Mouse (Mus musculus) layer of hippocampus, adult 2 months (tissue): Measurements from ENCODE around the gene Nckap5. TPM values are rescaled to one million over a fixed set of nuclear protein-coding genes. Genes with fewer than 3 reads are reported as not detected.

Experiments
- DNase-seq, 2 experiments: peaks; one replicate each; pipeline ENCODE4 v3.0.0; 2022; ENCODE audit warnings: low spot score in 2 of 2
- H3K27ac ChIP-seq: fragments of 200-600 bp; 2 replicates; pipeline ENCODE4 v1.8.1; 2022
- H3K4me3 ChIP-seq: fragments of 200-600 bp; 2 replicates; pipeline ENCODE4 v1.8.1; 2022; ENCODE audit warnings: mild to moderate bottlenecking
- CTCF ChIP-seq: fragments of 200-600 bp; conservative IDR thresholded peaks from 2 replicates; pipeline ENCODE4 v1.8.1; 2022; ENCODE audit warnings: antibody characterized with exemption, mild to moderate bottlenecking, moderate library complexity
- long read RNA-seq, 2 experiments: library from polyadenylated mRNA; stranded (forward); transcript quantifications; one replicate each; pipeline ENCODE4 v2.0.0; 2021; ENCODE audit warnings: borderline mapping rate in 2 of 2
- total RNA-seq, 2 experiments: library from RNA; stranded (reverse); gene quantifications; 2 replicates each; pipeline ENCODE4 v1.2.3; 2021

Gene Nckap5
- 10 to 100 TPM; 10.5 to 11.8 TPM for total RNA-seq
- long read RNA-seq, experiment 1, partial matches to known transcripts = 1 of 70 reads
- long read RNA-seq, experiment 1, other reads (novel, unspliced or antisense) = 69 of 70 reads
- long read RNA-seq, experiment 2, full-length matches to known transcripts = 1 of 114 reads
- long read RNA-seq, experiment 2, partial matches to known transcripts = 0 of 114 reads
- long read RNA-seq, experiment 2, other reads (novel, unspliced or antisense) = 113 of 114 reads

DNA sequence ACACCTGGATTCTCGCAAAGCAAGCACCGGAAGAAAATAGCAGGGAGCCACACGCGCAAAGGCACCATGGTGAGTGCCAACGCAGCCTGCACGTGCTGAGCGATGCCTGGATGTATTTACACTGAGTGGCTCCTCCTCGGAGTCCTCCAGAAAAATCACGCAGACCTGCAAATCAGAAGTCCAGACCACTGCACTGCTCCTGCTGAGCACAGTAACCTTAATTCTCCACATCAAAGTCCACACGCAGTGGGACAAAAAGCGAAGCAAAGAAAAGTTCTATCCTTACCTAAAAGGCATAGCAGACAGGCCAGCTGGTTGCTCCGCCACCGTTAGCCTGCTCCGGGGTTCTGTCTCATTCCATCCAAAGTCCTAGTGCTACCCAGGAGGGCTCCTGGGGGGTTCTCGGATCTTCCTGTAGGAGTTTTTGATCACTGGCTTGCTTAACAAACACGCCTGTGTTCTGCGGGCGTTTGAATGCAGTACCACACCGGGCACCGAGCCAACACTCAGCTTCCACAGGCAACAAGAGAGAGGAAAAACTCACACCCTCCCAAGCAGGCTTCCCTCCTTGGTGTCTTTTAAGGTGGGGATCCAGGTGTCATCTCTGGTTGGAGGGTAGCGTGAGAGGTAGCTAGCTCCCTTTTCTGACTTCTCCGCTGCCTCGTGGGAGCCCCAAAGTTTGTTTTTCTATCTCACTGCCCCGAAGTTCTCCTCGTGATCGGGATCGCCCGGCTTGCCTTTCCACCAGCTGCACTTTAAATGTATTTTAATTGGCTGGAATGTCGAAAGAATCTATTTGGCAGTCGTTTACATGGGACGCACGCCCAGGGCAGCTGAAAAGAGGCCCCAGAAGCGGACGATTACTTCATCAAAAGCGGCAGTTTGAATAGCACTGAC lies at the start of gene Nckap5:
Gene Nckap5 (minus strand): TSS at position 769 of the 897 bp plus-strand sequence.
- TF ChIP-seq CTCF = no peak
- DNase-seq = peak; percentile 61 to 67
- Histone ChIP-seq H3K4me3 (peak within 1 kb of the TSS; percentile 54), H3K27ac (peak within 1 kb of the TSS; percentile 70; the same call in 1 of the 2 replicates)

DNA sequence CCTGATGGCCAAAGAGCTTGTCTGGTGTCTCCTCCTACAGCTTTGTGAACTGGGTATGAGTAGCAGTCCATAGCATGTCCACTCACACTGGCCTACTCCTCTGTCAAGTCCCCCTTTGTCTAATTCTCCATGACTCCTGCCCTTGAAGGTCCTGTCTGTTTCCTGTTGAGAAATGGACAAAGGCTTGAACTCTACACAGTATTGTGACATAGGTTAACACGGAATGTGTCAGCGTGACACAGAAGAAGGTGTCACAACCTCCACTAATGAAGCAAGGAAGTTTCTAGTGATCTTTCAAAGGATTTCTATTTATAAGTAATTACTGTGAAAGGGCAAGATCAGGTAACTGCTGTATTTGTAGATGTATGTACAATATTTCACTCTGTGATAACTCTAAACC lies 46.9 kb upstream of the Nckap5 start:
- no peak for DNase-seq
- TF ChIP-seq CTCF = no peak
- Histone ChIP-seq H3K27ac (no peak overlapping the region), H3K4me3 (no peak overlapping the region)

DNA sequence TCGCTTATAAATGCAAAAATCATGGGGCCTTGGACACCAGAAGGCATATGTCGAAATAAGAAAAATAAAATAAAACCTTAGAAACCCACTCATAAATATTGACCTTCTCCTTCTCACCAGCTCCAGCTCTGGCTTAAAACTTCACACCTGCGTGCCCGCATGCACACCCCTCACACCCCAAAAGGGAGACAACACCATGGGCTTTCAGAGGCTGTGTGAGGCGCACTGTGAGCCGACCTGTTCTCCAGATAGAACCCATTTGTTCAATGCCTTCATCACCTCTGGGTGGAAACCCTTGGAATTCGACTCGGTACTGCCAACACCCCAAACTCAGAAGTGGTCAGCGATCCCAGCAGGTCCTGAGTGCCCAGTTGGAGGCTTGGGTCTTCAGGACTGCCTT lies 37.8 kb upstream of the Nckap5 start:
- Histone ChIP-seq H3K4me3 (no peak overlapping the region), H3K27ac (no peak overlapping the region)
- TF ChIP-seq CTCF = no peak
- no peak for DNase-seq

DNA sequence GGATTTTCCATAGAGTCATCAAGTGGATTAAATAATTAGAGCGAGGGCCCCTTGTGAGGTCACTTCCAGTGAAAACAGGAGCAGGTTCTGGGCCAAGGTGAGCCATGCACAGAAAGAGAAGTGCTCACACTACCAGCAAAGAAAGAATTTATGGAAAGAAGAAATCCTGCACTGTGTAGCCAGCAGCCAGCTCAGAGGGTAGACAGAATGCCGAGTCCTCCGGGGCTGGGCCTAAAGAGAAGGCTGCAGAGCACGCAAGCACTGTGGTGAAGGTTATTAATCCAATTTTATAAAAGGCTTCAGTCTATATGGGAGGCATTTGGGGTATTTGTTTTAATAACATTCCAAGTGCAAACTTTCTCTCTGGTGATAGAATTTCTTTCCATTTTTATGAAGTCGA lies 37.3 kb upstream of the Nckap5 start:
- TF ChIP-seq CTCF = no peak
- Histone ChIP-seq H3K27ac (no peak overlapping the region), H3K4me3 (no peak overlapping the region)
- no peak for DNase-seq

DNA sequence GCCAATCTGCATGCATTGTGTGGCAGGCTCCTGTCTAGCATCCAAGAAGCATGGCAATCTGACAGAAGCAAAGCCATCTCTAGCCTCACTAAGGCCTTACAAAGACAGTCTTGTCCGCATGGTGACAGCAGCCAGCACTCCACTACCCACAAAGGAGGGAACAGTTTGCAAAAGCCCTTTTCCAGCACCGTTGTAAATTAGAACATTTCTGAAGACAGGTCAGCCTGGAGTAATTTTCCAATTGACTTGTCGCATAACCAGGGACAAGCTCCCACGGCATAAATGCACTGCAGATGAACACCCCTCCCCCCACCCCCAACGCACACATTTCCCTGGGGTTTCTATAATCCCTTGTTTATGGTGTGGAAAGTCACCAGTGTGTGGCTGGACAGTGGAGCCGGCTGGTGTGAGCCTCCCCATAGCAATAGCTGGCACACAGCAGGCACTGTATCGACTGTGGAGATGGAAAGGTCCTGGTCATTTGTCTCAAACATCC lies 35.0 kb upstream of the Nckap5 start:
- 0 out of 2 replicates have a peak, but pooled peaks have one; percentile 10 for TF ChIP-seq CTCF
- H3K4me3 ChIP-seq = no peak overlapping the region
- H3K27ac ChIP-seq = peak overlapping the region; percentile 46
- DNase-seq = peak; percentile 28 to 57

DNA sequence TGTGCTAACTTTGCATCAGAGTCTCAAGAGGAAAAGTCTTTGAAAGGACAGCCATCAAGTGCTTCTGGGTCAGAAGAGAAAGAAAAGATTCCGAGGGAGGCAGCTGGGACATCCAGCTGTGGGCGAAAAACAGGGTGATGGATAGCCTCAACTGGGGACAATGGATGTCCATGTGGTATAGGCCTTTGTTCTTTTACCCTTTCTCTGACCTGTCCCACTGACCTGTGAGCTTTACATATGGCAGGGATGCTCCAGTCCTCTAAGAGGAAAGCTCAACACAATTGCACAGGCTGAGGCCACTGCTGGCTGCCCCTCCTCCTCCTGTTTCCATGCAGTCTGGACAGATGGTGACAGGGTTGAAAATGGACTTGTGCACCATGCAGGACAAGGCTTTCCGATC lies 31.2 kb upstream of the Nckap5 start:
- Histone ChIP-seq H3K27ac (no peak overlapping the region), H3K4me3 (no peak overlapping the region)
- DNase-seq = no peak
- TF ChIP-seq CTCF = no peak

DNA sequence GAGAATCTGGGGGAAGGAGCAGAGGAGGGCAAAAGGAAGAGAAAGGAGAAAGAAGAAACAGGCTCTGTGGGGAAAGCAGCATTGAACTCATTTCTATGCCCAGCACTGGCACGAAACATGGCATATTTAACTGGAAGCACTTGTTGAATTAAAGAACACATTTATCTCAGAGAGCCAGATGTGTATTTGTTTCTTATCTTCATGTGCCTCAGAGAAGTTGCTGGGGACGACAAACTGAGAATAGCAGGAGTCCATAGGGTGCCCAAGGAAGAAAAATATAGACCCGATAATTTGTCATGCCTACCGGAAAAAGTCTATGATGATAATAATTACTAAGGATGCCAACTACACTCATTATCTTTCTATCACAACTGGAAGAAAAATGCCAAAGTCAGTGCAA lies 29.9 kb upstream of the Nckap5 start:
- DNase-seq = no peak
- no peak overlapping the region for H3K4me3 ChIP-seq
- no peak overlapping the region for H3K27ac ChIP-seq
- no peak for TF ChIP-seq CTCF

DNA sequence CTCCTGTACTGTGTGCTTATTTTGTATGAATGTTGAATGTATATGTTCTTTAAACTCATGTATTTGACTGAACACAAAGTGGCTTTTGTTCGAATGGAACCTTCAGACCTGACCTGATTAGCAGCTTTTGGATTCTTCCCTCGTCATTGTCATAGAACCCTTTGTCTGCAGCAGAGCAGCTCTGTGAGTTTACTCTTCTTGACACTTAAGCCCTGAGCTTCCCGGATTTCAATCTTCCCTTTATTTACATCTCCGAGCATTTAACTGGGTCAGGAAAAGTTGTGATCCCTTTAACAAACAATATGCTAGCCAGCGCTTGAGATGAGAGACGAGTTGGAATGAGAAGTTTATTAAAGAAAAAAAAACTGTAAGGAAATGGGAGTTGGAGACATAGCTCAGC lies 18.9 kb upstream of the Nckap5 start:
- DNase-seq = no peak
- H3K4me3 ChIP-seq = no peak overlapping the region
- no peak for TF ChIP-seq CTCF
- no peak overlapping the region for H3K27ac ChIP-seq

DNA sequence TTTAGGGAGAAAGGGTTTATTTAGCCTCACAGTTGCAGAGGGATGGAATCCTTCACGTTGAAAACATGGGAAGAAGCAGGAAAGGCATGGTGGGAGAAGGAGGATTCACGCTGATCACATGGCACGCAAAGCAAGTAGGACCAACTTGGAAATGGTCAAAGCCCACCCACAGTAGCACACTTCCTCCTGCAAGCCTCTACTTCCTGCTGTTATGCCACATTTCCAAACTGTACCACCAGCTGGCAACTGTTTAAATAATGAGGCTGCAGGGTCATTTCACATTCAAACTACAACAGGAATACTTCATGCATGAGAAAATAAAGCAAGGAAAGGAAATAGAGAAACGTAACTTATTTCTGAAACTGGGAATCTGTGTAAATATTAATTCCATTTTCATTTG lies 15.7 kb upstream of the Nckap5 start:
- TF ChIP-seq CTCF = no peak
- DNase-seq = no peak
- no peak overlapping the region for H3K4me3 ChIP-seq
- H3K27ac ChIP-seq = no peak overlapping the region

DNA sequence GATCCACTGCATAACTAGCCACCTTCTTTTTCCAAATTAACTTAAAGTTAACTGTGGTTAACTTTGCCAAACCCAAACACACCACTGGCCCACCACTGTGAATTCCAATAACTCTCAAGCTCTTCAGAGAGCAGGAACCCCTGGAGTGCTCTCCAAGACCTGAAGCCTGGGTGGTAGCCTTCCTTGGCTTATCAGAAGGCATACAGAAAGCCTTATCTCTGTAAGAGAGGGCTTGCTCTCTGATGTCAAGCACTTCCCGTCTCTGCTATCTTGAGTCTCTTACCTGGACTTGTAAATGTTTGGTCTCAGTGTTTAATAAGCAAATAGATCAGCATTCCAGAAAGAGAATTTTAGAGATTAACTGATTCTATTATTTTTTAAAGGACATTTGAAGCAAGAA lies 2.3 kb upstream of the Nckap5 start:
- H3K4me3 ChIP-seq = no peak overlapping the region
- TF ChIP-seq CTCF = no peak
- H3K27ac ChIP-seq = no peak overlapping the region
- DNase-seq = no peak

DNA sequence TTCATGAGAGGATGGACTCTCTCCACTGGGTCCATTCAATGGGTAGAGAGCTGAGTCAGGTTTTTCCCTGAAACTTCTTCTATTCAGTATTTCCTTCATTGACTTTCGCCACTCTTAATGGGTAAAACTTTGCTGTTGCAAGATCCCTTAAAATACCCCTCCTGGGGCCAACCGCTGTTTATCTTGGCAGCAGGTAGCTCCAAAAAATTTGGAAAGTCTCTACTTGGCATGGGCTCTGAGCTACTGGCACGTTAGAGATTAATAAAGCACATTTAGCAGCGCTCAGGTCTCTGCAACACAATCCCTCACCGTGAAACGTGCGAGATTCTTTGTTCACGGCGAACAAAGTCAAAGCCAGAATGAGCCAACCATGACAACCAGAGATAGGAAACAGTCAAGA lies 1.6 kb downstream of the Nckap5 start:
- DNase-seq = no peak
- no peak overlapping the region for H3K27ac ChIP-seq
- TF ChIP-seq CTCF = no peak
- peak overlapping the region; percentile 35 for H3K4me3 ChIP-seq

DNA sequence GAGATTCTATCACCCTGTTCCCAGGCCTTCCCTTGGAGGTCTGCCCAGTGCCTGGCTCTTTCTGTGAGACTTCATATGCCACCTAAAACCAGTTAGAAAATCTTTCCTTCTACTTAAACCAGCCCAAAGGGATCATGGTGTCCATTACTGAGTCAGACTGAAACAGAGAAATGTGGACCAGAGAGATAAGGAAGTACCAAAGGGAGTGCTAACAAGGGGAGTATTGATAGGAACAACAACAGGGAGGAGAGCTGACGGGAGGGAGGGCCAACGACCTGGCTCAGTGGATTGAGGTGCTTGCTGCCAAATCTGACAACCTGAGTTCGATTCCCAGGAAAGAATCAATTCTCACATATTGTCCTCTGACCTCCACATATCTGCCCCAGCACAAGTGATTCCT lies 5.8 kb downstream of the Nckap5 start:
- no peak for TF ChIP-seq CTCF

DNA sequence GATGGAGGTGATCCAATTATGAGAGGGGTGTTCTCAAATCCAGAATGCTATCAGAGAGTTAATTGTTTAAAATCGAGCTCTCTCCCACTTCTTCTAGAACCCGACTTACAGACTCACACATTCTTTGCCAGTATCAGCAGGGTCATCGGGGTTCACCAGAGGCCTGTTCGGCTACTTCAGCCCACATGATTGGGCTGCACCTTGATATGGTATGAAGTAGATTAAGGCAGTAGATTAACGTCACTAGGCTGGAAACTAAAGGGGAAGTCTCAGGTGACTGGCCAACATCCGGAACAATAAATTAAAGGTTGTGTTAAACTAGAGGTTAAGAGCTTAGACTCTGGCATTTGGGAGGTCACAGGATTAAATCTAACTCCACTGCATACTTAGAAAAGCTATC lies 8.4 kb downstream of the Nckap5 start:
- Histone ChIP-seq H3K4me3 (no peak overlapping the region), H3K27ac (no peak overlapping the region)
- TF ChIP-seq CTCF = no peak
- DNase-seq = no peak

More for the DNA sequence above, 5.8 kb downstream of the Nckap5 start:
- no peak for DNase-seq
- Histone ChIP-seq H3K4me3 (no peak overlapping the region), H3K27ac (no peak overlapping the region)

DNA sequence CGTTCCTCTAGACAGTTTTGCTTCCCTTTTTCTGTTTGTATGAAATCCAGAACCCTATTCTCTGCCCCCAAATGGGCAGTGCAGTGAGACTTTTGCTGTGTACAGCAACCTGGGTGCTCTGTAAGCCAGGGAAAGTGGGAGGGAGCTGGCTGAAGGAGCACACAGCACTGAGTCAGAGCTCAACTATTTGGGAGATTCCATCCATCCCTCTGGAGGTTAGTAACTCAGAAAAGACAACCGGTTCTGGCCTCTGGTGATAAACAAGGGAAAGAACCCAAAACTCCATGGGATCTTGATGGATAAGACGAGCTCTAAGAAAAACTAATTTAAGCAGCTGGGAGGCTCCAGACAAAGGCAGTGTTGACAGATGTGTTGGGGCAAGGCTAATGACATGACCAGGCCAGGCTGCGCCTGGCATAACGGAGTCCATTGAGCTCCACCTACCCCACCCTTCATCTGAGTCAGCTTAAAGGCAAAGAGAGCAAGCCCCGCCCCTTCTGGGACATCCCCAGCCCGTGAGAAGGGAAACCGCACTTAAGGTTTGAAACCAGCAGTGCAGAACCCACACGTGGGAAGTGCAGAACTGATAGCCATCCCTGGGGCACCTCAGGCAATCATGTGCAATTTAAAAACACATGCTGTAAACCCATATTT lies 13.1 kb downstream of the Nckap5 start:
- H3K27ac ChIP-seq = no peak overlapping the region
- DNase-seq = no peak
- TF ChIP-seq CTCF = no peak
- no peak overlapping the region for H3K4me3 ChIP-seq
